Mouse (Mus musculus): ENCODE measurements at regions not wholly inside any gene's neighbourhood (a gene's known extent, or its start where the extent isn't known, plus 50 kb on each side); places are given as distances from the start of the nearest gene placed in this dataset.
A peak's percentile ranks its signal among the peaks of the same experiment; 100 is the strongest.

DNA sequence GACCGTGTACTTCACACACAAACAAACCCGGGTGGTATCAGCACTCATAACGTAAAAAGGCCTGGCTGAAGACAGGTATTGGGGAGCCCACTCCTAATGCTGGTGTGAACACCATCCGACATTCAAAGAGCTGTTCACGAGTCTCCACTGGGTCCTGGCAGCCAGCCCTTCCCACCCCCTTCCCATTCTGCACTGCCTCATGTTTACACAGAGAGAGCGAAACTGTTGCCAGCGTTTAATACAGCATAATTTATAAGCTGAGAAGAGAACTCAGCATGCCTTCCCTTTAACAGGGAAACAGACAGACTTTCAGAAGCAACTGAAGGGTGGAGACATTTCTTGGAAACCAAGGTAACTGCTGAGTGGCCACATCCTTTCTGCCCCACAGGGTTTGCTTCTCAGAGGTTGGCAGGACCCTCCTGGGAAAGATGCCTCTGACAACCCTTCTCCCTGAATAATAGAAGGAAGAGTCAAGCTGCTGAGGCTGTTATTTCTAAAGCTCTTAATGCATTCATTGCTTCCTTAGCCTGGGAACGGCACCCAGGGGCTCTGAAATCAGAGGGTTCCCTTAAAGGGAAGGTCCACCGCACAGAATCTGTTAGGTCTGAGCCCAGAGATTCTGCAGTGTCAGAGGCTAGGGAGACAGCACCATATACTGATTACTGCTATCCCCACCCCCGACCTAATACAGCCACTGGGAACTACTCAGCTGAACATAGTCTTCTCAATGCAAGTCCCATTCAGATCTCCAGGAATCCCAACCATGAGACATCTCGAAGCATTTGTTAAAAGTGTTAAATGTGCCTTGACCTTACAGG is 412.4 kb upstream of the Id4 start:
- DNase-seq (ENCODE audit: inconsistent age in 2 of 2, low spot score in 1 of 2), result no peak

DNA sequence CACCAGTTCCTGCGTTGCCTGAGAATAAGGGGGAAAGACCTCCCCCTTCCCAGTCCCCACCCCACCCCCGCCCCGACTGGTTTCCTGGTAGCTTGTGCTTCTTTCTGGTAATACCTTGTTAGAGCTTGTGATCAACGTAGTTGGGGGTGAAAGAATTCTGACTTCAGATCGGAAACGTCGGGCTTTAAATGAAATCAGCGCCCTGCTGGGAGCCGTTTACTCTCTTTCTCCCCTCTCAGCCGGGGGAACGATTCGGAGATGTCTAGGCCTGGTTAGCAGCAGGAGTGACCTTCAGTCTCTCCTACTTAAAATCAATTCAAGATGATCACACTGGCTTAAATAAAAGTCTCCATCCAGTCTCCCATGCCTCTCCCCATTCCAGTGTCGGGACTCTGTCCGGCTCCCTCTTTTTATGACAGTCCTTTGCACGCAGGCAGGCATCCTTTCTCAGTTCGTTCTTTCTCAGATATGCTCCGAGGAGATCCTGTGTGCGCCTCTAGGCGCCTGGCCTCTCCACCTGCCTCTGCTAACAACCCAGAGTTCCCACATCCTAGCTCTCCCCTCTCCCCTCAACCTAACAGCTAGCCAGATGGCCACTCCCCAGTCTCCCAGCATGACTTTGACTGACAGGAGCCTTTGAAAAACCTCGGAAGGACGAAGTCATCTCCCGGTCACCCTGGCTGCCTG is 405.5 kb upstream of the Id4 start:
- DNase-seq (ENCODE audit: inconsistent age in 2 of 2, low spot score in 1 of 2), result no peak

DNA sequence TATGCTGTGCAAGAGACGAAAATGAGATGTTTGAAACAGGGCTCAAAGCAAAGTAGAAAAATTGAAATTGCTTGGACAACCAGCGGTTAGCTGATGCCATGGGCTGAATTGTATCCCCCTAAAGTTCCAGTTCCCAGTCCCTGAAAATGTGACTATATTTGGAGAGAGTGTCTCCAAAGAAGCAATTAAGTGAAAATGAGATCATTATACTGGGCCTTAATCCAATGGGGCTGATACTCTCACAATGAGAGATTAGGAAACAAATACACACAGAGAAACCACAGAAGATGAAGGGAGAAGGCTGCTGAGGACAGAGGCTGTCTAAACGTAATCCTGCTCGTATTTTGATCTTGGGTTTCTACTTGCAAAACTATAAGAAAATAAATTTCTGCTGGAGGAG is 402.1 kb upstream of the Id4 start:
- no peak for DNase-seq (ENCODE audit: inconsistent age in 2 of 2, low spot score in 1 of 2)

DNA sequence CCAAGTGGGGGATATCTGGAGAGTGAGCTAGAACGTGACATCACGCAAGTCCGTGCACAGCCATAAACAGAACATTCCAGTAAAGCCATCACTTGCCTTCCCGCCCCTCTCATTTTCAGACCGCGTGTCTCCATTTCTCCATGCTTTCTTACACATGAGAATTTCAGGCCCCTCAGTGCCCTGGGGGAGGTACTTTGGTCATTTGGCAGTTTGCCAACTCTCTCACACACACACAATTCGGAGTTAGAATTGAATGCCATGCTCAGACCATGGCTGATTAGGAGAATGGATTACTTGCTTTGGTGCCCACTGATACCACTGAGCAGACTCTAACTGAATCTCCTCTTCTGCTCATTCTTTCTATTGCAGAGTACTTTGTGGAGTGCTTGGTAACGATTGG is 400.7 kb upstream of the Id4 start:
- no peak for DNase-seq (ENCODE audit: inconsistent age in 2 of 2, low spot score in 1 of 2)

DNA sequence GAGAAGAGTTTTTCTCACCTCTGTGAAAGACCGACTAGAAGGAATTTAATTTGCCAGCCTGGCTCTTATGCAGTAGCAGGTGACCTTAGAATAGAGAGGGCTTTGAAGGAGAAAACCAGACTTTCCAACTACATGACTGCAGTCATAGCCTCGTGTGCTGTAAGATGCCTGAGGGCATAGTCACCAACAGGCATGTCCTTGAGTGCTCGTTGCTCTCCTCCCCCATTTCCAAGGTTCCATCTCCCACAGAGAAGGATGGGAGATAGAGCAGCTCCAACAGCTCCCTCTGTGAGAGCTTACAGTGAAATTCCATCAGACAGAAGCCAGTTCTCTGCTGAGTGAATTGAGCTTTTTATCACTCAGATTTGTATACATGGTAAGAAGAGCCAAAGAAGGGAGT is 398.1 kb upstream of the Id4 start:
- DNase-seq (ENCODE audit: inconsistent age in 2 of 2, low spot score in 1 of 2), result peak; percentile 76 to 87

DNA sequence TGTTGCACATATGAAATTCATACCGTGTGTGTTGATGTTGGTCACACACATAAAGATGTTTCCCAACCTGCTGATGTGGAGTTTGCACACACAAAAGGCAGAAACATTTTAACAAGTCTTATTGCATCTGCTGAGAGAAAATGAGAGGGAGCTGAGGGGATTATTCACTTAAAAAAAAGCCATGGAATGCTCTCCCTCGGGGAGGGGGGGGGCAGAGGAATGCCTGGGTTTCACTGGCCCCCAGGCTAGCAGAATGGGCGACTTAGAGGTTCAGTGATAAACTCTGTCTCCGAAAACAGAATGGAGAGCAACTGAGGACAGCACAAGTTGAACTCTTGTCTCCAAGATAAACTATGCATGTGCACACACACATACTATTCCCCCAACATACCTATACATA is 392.4 kb upstream of the Id4 start:
- DNase-seq (ENCODE audit: inconsistent age in 2 of 2, low spot score in 1 of 2), result no peak

DNA sequence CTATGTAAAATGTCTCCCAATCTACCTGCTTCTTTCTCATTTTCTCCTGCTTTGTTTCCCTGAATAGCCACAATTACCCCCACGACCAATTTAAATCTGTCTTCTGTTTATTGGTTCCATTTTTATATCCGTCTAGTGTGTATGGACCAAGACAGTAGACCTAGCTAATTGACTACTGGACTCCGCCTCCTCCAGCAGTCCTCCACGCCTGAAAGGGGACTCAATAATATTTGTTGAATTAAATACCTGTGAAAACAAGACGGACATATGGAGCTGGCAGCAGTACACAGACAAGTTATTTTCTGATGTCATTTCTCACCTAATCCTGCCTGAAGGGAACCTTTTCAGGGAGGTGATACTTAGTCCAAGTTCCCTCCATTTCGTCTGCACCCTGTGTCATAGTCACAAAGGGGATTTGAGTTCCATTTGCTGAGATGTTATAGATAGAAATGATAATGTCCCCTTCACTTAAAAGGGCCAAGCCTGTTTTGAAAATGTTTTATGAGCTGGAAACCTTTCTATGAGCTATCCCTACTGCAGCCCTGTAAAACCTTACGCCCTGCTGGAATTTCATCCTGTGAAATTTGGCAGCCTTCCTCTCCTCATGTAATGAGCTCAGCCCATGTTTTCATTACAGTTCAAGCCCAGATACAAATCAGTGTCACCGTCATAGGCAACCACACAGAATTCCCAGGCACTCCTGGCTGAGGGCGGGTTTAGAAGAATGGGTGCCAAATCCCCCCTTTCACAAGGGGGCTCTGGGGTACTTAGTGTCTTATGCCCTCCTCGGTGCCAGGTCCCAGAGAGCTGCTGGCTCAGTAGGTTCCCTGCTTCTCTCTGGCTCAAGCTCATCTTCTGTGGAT is 391.1 kb upstream of the Id4 start:
- no peak for DNase-seq (ENCODE audit: inconsistent age in 2 of 2, low spot score in 1 of 2)

DNA sequence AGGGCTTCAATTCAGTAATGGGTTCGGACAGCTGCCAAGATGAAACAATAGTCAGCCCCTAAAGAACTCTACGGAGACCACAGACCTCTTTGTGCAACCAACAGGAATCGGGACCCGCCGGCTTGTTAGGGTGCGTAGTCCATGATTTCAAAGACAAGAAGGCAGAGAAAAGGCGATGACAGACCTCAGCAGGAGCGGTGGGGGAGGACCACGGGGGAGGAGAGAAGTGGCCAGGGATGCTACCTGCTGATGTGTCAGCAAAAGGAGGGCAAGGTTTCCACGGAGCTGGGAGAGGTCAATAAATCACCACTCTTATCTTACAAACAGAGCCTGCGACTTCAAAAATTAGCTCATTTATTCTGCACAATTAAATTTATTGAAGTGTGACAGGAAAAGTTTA is 388.4 kb upstream of the Id4 start:
- DNase-seq (ENCODE audit: inconsistent age in 2 of 2, low spot score in 1 of 2), result peak in 1 of 2 experiments; percentile 40

DNA sequence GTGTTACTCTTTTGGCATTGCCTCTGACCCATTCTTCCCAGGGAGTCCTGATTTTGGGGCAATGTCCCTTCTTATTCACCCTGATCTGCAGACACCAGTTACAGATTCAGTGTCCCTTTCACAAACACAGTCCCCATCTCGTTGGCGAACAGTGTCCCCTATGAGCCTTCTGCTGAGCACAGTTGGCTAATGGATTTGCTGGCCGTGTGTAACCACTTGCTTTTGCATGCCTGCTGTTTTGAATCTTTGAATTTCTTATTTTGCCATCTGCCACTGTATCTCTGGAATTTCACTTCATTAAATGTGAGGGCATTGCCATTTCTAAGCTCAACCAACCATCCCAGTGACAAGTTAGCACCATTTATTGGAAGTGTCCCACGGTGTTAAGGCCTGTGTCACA is 368.5 kb upstream of the Id4 start:
- no peak for DNase-seq (ENCODE audit: inconsistent age in 2 of 2, low spot score in 1 of 2)

DNA sequence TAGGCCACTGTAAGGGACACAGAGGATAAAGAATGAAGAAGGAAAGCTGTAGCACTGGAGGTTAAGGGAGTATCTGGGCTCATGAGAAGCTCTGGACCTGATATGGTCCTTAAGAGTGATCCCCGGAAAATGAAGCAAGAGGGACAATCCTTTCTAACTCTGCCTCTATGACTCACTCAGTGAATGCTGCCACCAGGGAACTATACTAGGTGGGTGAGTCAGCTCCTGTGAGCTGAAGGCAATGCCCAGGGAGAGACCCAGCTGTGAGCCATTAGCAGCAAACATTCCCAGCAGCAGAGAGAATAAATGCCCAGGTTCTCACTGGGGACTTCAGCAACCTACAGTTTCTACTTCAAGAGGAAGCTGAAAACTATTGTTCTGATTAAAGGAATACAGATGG is 366.7 kb upstream of the Id4 start:
- DNase-seq (ENCODE audit: inconsistent age in 2 of 2, low spot score in 1 of 2), result peak; percentile 60 to 79

DNA sequence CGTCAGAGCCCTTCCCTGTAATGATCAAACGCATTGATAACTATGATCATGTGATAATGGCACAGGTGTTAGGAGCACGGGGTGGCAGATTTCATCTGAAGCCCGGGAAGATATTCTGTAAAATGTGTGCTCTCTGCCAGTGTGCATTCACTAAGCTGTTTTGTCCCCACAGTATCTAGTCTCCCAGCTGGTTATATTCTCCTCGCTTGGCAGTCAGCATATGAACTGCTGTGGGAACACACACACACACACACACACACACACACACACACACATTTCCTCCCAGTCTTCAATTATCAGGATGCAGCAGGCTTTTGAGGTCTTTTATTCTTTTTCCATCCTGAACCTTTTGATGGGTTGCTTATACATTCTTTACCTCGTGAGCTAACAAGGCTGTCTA is 365.8 kb upstream of the Id4 start:
- no peak for DNase-seq (ENCODE audit: inconsistent age in 2 of 2, low spot score in 1 of 2)

DNA sequence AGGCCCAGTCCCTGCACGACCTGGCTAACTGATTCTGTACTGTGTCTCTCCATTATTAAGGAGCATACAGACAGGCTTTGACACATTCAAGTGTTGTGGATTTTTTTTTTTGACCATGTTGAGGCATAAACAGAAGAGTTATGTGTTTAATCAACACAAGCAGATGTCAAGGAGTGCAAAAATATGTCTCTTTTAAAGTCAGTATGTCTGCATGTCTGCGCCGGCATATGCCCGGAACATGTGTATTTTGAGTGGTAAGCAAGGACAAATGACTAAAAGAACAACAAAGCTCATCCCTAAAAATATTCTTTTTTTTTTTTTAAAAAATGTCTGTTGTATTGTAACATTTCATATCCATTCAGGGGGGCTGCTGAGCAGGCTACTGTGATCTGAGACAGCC is 364.4 kb upstream of the Id4 start:
- no peak for DNase-seq (ENCODE audit: inconsistent age in 2 of 2, low spot score in 1 of 2)

DNA sequence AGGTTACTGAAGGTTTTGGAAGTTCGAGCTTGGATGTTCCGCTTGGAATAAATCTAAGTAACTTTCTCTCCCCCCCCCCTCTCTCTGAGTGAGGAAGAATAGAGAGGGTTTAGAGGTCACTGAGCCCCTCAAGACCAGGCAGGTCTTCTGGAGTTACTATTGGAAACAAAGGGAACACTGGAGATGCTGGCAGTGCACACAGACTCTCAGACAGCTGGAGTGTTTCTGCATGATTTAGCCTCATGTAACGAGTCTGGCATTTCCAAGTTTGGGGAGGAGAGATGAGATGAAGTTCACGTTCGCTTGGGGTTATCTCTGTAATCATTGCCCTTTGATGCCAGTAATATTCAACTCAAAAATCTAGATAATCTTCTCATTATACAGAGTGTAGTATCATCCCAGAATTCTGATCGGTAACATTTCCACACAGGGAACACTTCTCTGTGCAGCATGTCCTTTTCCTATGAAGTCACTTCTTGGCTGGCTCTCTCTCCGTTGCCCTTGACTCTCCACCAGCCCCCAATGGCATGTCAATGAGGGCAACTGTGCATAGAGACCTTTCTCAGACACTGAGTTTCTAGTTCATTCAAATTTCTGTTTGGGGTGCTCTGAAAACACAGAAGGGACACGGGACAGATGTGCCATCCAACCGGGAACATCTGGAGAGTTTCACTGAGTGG is 351.0 kb upstream of the Id4 start:
- DNase-seq (ENCODE audit: inconsistent age in 2 of 2, low spot score in 1 of 2), result peak; percentile 69 to 77

DNA sequence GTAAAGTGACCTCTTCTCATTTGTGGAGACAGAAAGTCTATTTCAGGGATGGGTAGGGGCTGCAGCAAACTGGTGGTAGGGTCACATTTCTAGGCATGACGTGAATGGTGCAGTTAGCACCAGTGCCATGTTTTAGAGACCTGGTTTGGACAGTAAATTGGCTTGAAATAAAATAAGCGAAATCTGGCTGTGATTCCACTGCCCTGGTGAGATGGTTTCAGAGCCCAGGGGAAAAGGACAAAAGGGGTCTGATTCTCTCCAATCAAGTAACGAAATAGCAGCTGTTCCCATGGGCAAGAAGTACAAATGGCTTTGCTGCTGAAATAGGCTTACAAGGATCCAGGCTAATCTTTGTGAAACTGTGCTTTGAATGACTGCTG is 350.5 kb upstream of the Id4 start:
- DNase-seq (ENCODE audit: inconsistent age in 2 of 2, low spot score in 1 of 2), result no peak

DNA sequence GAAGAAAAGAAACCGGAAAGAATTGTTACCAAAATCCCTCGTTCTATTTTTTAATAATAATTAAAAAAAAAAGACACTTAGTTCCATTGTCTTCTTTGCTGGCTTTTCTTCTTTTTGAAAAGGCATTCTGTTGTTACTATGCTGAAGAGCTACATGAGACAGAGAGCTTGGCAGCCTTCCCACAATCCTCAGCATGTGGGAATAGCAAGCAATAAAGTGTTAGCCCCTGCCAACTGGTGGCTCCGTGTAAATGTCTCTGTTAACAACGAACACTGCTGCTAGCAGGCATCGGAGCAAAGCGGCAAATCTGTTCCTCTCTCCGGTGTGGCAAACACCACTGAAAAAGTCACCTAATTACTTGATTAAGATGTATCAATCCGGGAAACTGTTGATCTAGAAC is 344.6 kb upstream of the Id4 start:
- no peak for DNase-seq (ENCODE audit: inconsistent age in 2 of 2, low spot score in 1 of 2)

DNA sequence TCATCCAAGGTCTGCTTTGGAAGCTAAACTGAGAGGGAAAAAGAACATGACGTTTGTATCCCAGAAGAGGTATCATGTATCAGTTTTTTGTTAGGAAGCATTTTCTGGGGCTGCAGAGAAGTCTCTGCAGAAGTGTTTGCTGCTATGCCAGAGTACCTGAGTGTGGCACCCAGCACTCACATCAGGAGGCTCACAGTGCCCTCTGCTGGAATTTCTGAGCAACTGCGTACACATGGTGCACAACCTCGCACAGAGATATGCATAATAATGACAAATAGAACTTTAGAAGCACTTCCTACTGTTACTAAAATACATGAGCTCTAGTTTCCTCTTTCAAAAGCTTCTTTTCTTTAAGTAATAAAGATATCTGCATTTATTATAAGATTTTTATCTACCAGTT is 343.7 kb upstream of the Id4 start:
- DNase-seq (ENCODE audit: inconsistent age in 2 of 2, low spot score in 1 of 2), result no peak

DNA sequence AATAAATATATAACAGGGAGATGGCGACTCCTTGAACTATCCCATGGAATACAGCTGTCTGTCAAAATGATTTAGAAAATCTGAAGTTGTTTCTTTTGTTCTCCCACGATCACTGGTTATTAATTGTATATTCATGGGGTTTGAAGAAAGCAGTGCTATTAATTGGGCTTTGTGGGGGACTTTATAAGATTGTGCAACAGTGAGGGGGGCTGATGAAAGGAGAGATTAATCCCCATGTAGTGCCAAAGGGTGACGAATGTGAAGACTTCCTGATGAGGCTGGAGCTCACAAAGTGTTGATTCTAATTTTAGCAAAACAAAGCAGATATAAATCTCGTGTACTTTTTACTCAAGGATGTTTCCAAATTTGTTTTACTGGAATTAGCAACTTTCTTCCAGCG is 340.0 kb upstream of the Id4 start:
- DNase-seq (ENCODE audit: inconsistent age in 2 of 2, low spot score in 1 of 2), result no peak

DNA sequence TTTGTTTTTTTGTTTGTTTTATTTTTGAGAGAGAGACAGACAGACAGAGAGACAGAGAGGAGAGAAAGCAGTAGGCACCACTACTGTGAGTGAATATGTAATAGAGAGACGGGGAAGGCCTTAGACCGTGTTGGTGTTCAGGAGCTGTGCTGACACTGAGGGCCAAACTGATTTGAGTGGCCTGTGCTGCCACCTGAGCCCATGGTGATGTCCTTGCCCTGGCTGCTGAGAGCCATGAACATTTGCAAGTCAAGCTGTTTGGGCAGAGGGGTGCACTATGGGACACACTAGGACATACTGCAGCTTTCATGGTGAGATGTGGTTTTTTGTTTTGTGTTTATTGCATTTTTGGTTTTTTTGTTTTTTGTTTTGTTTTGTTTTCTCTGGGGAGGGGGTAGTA is 320.3 kb upstream of the Id4 start:
- DNase-seq (ENCODE audit: inconsistent age in 2 of 2, low spot score in 1 of 2), result no peak

DNA sequence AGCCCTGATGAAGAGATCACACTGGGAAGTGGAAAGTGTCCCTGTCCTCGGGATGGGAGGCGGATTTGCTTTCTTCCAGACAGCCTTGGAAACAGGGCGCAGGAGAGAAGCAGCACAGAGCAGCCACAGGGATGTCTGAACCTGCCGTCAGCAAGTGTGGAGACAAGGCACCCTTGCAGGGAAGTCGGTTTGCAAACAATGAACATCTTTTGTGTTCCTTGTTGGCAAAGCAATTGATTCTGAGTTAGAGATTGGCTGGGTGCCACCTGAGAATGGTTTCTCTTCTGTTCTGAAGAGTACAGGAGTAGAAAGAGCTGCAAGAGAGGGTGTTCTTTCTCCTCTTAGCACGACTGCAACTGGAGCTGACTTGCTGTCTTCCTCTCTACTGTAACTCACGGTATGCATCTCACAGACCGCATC is 318.6 kb upstream of the Id4 start:
- peak in 1 of 2 experiments; percentile 32 for DNase-seq (ENCODE audit: inconsistent age in 2 of 2, low spot score in 1 of 2)

DNA sequence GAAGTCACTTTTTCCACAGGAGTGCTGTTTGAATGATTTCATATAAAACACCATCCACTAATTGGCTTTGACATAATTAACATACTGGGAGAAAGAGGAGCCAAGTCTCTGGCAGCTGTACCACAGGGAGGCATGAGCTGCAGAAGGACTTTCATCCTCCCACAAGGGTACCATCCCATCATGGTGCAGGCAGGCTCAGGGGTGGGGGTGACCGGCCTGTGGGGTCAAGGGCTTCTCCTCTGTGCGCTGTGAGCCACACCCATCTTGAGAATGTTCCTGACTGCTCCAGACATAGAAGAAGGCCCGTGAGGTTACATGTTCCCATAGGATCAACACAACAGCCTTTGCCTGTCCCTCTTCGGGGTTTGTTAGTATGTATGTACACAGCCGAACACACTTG is 317.4 kb upstream of the Id4 start:
- DNase-seq (ENCODE audit: inconsistent age in 2 of 2, low spot score in 1 of 2), result no peak

DNA sequence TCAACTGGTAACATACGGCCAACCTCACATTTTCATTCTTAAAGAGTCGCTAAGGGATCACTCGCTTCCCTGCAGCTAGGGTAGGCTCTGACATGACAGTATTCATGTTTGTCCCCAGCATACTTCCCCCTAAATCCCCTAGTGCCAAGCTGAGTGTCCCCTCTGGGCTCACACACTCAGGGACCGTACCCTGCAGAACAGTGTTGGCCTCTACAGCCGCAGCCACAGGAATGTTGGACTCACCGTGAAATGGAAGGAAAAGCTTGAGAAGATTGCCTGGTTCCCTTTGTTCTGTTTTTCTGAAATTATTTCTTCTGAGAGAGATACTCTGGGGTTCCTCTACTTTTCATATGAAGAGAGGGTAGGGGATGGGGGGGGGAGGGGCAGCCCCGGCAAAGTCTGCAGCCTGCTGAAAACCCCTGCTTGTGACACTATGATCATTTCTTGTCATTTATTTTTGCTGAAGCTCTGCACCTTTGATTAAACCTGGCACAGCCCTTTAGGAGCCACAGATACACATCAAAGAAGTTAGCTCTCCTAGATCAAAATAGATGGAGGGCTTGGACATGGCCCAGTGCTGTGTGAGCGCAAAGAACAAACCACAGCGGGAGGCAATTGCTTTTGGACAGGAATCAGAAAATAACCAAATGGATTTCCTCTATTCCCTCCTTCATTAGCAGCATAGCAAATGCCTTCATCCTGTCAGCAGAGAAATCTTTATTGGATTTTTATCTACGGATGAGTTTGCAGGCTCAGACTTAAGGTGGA is 312.7 kb upstream of the Id4 start:
- no peak for DNase-seq (ENCODE audit: inconsistent age in 2 of 2, low spot score in 1 of 2)

Data from adrenal gland, adult (tissue).